Mouse (Mus musculus): ENCODE results near the gene Ppp1r3d.

- no peak for TF ChIP-seq CTCF (IDR thresholded peaks at IDR 0.05; ENCODE audit: control insufficient read depth, insufficient read depth, low read length)
- TF ChIP-seq POLR2A (IDR thresholded peaks at IDR 0.05; ENCODE audit: borderline replicate concordance, control insufficient read depth, low read depth, low read length), result no peak
Observed at GRCm38 (mm10) chr2:178423223-178423622, 9.0 kb upstream of the Ppp1r3d start.
